ENCODE assay signal across 8 mouse cellular contexts in the genomic region with DNA sequence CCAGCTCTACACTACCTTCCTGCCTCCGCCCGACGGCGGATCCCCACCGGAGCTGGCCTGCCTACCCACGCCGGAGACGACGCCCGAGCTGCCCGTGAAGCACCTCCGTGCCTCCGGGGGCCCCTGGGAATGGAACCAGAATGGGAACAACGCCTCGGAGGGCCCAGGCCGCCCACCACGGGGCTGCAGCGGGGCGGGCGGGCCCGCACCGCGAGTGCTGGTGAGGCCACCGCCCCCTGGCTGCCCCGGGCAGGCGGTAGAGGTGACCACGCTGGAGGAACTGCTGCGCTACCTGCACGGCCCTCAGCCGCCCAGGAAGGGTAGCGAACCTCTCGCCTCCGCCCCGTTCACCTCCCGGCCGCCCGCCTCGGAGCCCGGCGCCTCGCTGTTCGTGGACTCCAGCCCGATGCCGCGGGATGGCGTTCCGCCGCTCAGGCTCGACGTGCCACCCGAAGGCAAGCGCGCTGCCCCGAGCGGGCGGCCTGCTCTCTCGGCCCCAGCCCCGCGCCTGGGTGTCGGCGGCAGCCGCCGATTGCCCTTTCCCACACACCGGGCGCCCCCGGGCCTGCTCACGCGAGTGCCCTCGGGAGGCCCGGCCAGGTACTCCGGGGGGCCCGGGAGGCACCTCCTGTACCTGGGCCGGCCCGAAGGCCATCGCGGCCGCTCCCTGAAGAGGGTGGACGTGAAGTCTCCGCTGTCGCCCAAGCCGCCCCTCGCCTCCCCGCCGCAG. TPM values are rescaled to one million over a fixed set of nuclear protein-coding genes. Genes with fewer than 3 reads are reported as not detected.
DNase-seq lines count a peak whose midpoint lies in the region; ATAC-seq and TF ChIP-seq lines count a peak whose summit lies in the region.

No protein-coding gene starts in this region.

- H3K4me1 ChIP-seq in kidney, embryonic 14.5 days (ENCODE audit: control insufficient read depth, insufficient read depth, low read length), result peaks cover 11% of the 10 kb centered on the region; the same call in 1 of the 2 replicates
- H3K4me1 ChIP-seq in kidney, adult 2 months (ENCODE audit: control insufficient read depth, insufficient read depth, low read length), result peaks cover 3% of the 10 kb centered on the region; the same call in 1 of the 2 replicates
- H3K4me1 ChIP-seq in embryonic facial prominence, embryonic 11.5 days (ENCODE audit: control insufficient read depth, insufficient read depth, low read length), result peaks cover 9% of the 10 kb centered on the region
- H3K4me1 ChIP-seq in hindbrain, embryonic 13.5 days (replicated peaks), result peaks cover 21% of the 10 kb centered on the region
- peaks cover 7% of the 10 kb centered on the region; the same call in 1 of the 2 replicates for H3K4me1 ChIP-seq in midbrain, embryonic 14.5 days (ENCODE audit: control insufficient read depth, insufficient read depth, low read length)

- no peak for DNase-seq in kidney, adult 2 months
- DNase-seq in embryonic facial prominence, embryonic 11.5 days (ENCODE audit: low spot score), result peak; percentile 4
- peak; percentile 38 for DNase-seq in midbrain, embryonic 14.5 days
- DNase-seq in natural killer cell, adult 2 months (ENCODE audit: low spot score in 2 of 2), result no peak
- no peak for DNase-seq in frontal cortex, postnatal 10 days (ENCODE audit: low spot score in 2 of 2)
- no peak for DNase-seq in urinary bladder, postnatal 36 days (ENCODE audit: low spot score in 2 of 2)

- TF ChIP-seq CTCF in kidney, adult 2 months (conservative IDR thresholded peaks at IDR 0.05; ENCODE audit: insufficient read depth, insufficient read length, low read depth, low read length), result no peak

- H3K9ac ChIP-seq in kidney, embryonic 14.5 days (ENCODE audit: low read depth, low read length), result peak overlapping the region; percentile 18; the same call in 1 of the 2 replicates
- no peak overlapping the region; the same call in 1 of the 2 replicates for H3K9ac ChIP-seq in embryonic facial prominence, embryonic 11.5 days (replicated peaks; ENCODE audit: low read length)
- peak overlapping the region; percentile 66 for H3K9ac ChIP-seq in hindbrain, embryonic 13.5 days
- H3K9ac ChIP-seq in midbrain, embryonic 14.5 days (replicated peaks; ENCODE audit: low read length), result no peak overlapping the region

- no peak overlapping the region for H3K27ac ChIP-seq in kidney, embryonic 14.5 days (ENCODE audit: low read depth, low read length)
- H3K27ac ChIP-seq in kidney, adult 2 months (ENCODE audit: insufficient read depth, low read depth, low read length), result no peak overlapping the region
- no peak overlapping the region for H3K27ac ChIP-seq in embryonic facial prominence, embryonic 11.5 days (replicated peaks; ENCODE audit: low read depth, low read length)
- no peak overlapping the region for H3K27ac ChIP-seq in hindbrain, embryonic 13.5 days
- H3K27ac ChIP-seq in midbrain, embryonic 14.5 days (replicated peaks; ENCODE audit: low read depth, low read length), result no peak overlapping the region

- H3K4me2 ChIP-seq in kidney, embryonic 14.5 days (replicated peaks; ENCODE audit: low read depth, low read length), result peak overlapping the region; percentile 60
- H3K4me2 ChIP-seq in embryonic facial prominence, embryonic 11.5 days (ENCODE audit: low read depth, low read length), result peak overlapping the region; percentile 46
- peak overlapping the region; percentile 43; the same call in 1 of the 2 replicates for H3K4me2 ChIP-seq in hindbrain, embryonic 13.5 days
- H3K4me2 ChIP-seq in midbrain, embryonic 14.5 days (ENCODE audit: low read length), result peak overlapping the region; percentile 32; the same call in 1 of the 2 replicates

- peaks cover 33% of the 10 kb centered on the region for H3K36me3 ChIP-seq in kidney, embryonic 14.5 days (ENCODE audit: control insufficient read depth, insufficient read depth, low read length)
- H3K36me3 ChIP-seq in kidney, adult 2 months (ENCODE audit: control insufficient read depth, insufficient read depth, low read length), result no peaks in the 10 kb centered on the region
- peaks cover 10% of the 10 kb centered on the region for H3K36me3 ChIP-seq in embryonic facial prominence, embryonic 11.5 days (replicated peaks; ENCODE audit: control insufficient read depth, insufficient read depth, low read depth, low read length)
- peaks cover 63% of the 10 kb centered on the region for H3K36me3 ChIP-seq in hindbrain, embryonic 13.5 days
- peaks cover 64% of the 10 kb centered on the region for H3K36me3 ChIP-seq in midbrain, embryonic 14.5 days (ENCODE audit: control insufficient read depth, insufficient read depth, low read length)

- no peak; the same call in 1 of the 2 replicates for ATAC-seq in kidney, embryonic 14.5 days (ENCODE audit: low FRiP score, low TSS enrichment)
- no peak for ATAC-seq in embryonic facial prominence, embryonic 11.5 days (replicated peaks; ENCODE audit: insufficient number of reproducible peaks, low FRiP score, low TSS enrichment, low read depth)
- no peak for ATAC-seq in hindbrain, embryonic 13.5 days (ENCODE audit: low FRiP score)
- no peak for ATAC-seq in midbrain, embryonic 14.5 days (ENCODE audit: low FRiP score, low TSS enrichment)

- 16% methylated on average over 56 of the region's 84 CpGs for WGBS in kidney, embryonic 14.5 days
- 45% methylated on average over 76 of the region's 84 CpGs for WGBS in kidney, adult 2 months
- 14% methylated on average over 55 of the region's 84 CpGs for WGBS in embryonic facial prominence, embryonic 11.5 days
- 19% methylated on average over 56 of the region's 84 CpGs for WGBS in hindbrain, embryonic 13.5 days
- 12% methylated on average over 71 of the region's 84 CpGs for WGBS in midbrain, embryonic 14.5 days

- TF ChIP-seq POLR2A in kidney, adult 2 months (IDR thresholded peaks at IDR 0.05; ENCODE audit: low read depth, low read length), result no peak

- peaks cover 29% of the 10 kb centered on the region for H3K27me3 ChIP-seq in kidney, embryonic 14.5 days (ENCODE audit: control insufficient read depth, insufficient read depth, low read length)
- no peaks in the 10 kb centered on the region; the same call in 1 of the 2 replicates for H3K27me3 ChIP-seq in kidney, adult 2 months (replicated peaks; ENCODE audit: control insufficient read depth, insufficient read depth, low read length)
- peaks cover 41% of the 10 kb centered on the region for H3K27me3 ChIP-seq in embryonic facial prominence, embryonic 11.5 days (ENCODE audit: control insufficient read depth, insufficient read depth, low read length)
- H3K27me3 ChIP-seq in hindbrain, embryonic 13.5 days, result peaks cover 56% of the 10 kb centered on the region
- H3K27me3 ChIP-seq in midbrain, embryonic 14.5 days (ENCODE audit: control insufficient read depth, insufficient read depth, low read length), result peaks cover 47% of the 10 kb centered on the region

- no peaks in the 10 kb centered on the region for H3K9me3 ChIP-seq in kidney, embryonic 14.5 days (ENCODE audit: control insufficient read depth, low read length)
- H3K9me3 ChIP-seq in embryonic facial prominence, embryonic 11.5 days (replicated peaks; ENCODE audit: control insufficient read depth, low read length), result no peaks in the 10 kb centered on the region
- no peaks in the 10 kb centered on the region for H3K9me3 ChIP-seq in hindbrain, embryonic 13.5 days
- no peaks in the 10 kb centered on the region for H3K9me3 ChIP-seq in midbrain, embryonic 14.5 days (ENCODE audit: control insufficient read depth, low read length)

- peak overlapping the region; percentile 41 for H3K4me3 ChIP-seq in kidney, embryonic 14.5 days (ENCODE audit: low read length)
- H3K4me3 ChIP-seq in kidney, adult 2 months (ENCODE audit: insufficient read depth, low read depth, low read length), result no peak overlapping the region
- peak overlapping the region; percentile 6; the same call in 1 of the 2 replicates for H3K4me3 ChIP-seq in embryonic facial prominence, embryonic 11.5 days (ENCODE audit: low read depth, low read length)
- no peak overlapping the region; the same call in 1 of the 2 replicates for H3K4me3 ChIP-seq in hindbrain, embryonic 13.5 days
- no peak overlapping the region for H3K4me3 ChIP-seq in midbrain, embryonic 14.5 days (replicated peaks; ENCODE audit: low read depth, low read length)

RNA-seq across cellular contexts. Expression of a gene that starts 12.4 kb away (rescaled TPM):
- polyA plus RNA-seq in kidney, embryonic 14.5 days (2014; fragmentation: Nextera tagmentation; extraction: Ambion mirVana), result 5.3 and 5.8 TPM in 2 replicates
- polyA plus RNA-seq in kidney, adult 2 months (2012; rRNA removed), result 8.0 and 8.5 TPM in 2 replicates
- polyA plus RNA-seq in embryonic facial prominence, embryonic 11.5 days (2014; fragmentation: Nextera tagmentation; extraction: Ambion mirVana), result 8.6 and 9.5 TPM in 2 replicates
- 31.5 and 31.8 TPM in 2 replicates for polyA plus RNA-seq in hindbrain, embryonic 13.5 days (2015; fragmentation: Nextera tagmentation; extraction: Ambion mirVana)
- 39.0 and 44.4 TPM in 2 replicates for polyA plus RNA-seq in midbrain, embryonic 14.5 days (2014; fragmentation: Nextera tagmentation; extraction: Ambion mirVana)

RNA-seq across cellular contexts. Expression of a gene that starts 30.5 kb away (rescaled TPM):
- 2.1 TPM in 2 replicates for polyA plus RNA-seq in kidney, embryonic 14.5 days (2014; fragmentation: Nextera tagmentation; extraction: Ambion mirVana)
- 4.1 and 6.8 TPM in 2 replicates for polyA plus RNA-seq in kidney, adult 2 months (2012; rRNA removed)
- 2.0 and 2.5 TPM in 2 replicates for polyA plus RNA-seq in embryonic facial prominence, embryonic 11.5 days (2014; fragmentation: Nextera tagmentation; extraction: Ambion mirVana)
- polyA plus RNA-seq in hindbrain, embryonic 13.5 days (2015; fragmentation: Nextera tagmentation; extraction: Ambion mirVana), result 2.8 and 3.1 TPM in 2 replicates
- polyA plus RNA-seq in midbrain, embryonic 14.5 days (2014; fragmentation: Nextera tagmentation; extraction: Ambion mirVana), result 0.92 and 3.4 TPM in 2 replicates

RNA-seq across cellular contexts. Expression of a gene that starts 38.8 kb away (rescaled TPM):
- 6.9 and 9.1 TPM in 2 replicates for polyA plus RNA-seq in kidney, embryonic 14.5 days (2014; fragmentation: Nextera tagmentation; extraction: Ambion mirVana)
- polyA plus RNA-seq in kidney, adult 2 months (2012; rRNA removed), result 10.2 and 11.3 TPM in 2 replicates
- polyA plus RNA-seq in embryonic facial prominence, embryonic 11.5 days (2014; fragmentation: Nextera tagmentation; extraction: Ambion mirVana), result 13.2 and 15.1 TPM in 2 replicates
- 36.8 and 38.4 TPM in 2 replicates for polyA plus RNA-seq in hindbrain, embryonic 13.5 days (2015; fragmentation: Nextera tagmentation; extraction: Ambion mirVana)
- 31.7 and 34.7 TPM in 2 replicates for polyA plus RNA-seq in midbrain, embryonic 14.5 days (2014; fragmentation: Nextera tagmentation; extraction: Ambion mirVana)

RNA-seq across cellular contexts. Expression of a gene that starts 38.9 kb away (rescaled TPM):
- polyA plus RNA-seq in kidney, embryonic 14.5 days (2014; fragmentation: Nextera tagmentation; extraction: Ambion mirVana), result 69.6 and 84.7 TPM in 2 replicates
- polyA plus RNA-seq in kidney, adult 2 months (2012; rRNA removed), result 46.7 and 50.8 TPM in 2 replicates
- polyA plus RNA-seq in embryonic facial prominence, embryonic 11.5 days (2014; fragmentation: Nextera tagmentation; extraction: Ambion mirVana), result 71.8 and 84.0 TPM in 2 replicates
- 95.9 and 97.1 TPM in 2 replicates for polyA plus RNA-seq in hindbrain, embryonic 13.5 days (2015; fragmentation: Nextera tagmentation; extraction: Ambion mirVana)
- 86.6 and 102 TPM in 2 replicates for polyA plus RNA-seq in midbrain, embryonic 14.5 days (2014; fragmentation: Nextera tagmentation; extraction: Ambion mirVana)

RNA-seq across cellular contexts. Expression of a gene that starts 45.0 kb away (rescaled TPM):
- polyA plus RNA-seq in kidney, embryonic 14.5 days (2014; fragmentation: Nextera tagmentation; extraction: Ambion mirVana), result 9.7 and 15.4 TPM in 2 replicates
- 9.8 and 10.6 TPM in 2 replicates for polyA plus RNA-seq in kidney, adult 2 months (2012; rRNA removed)
- 5.7 and 6.7 TPM in 2 replicates for polyA plus RNA-seq in embryonic facial prominence, embryonic 11.5 days (2014; fragmentation: Nextera tagmentation; extraction: Ambion mirVana)
- polyA plus RNA-seq in hindbrain, embryonic 13.5 days (2015; fragmentation: Nextera tagmentation; extraction: Ambion mirVana), result 4.5 and 4.6 TPM in 2 replicates
- 3.7 and 4.2 TPM in 2 replicates for polyA plus RNA-seq in midbrain, embryonic 14.5 days (2014; fragmentation: Nextera tagmentation; extraction: Ambion mirVana)

Comparison
In these comparisons a context has a peak if more than half of its experiments do, and no peak if none do; other contexts are left out.
1. H3K4me3 ChIP-seq: peak in kidney, embryonic 14.5 days (single experiment) and embryonic facial prominence, embryonic 11.5 days (single experiment); none in kidney, adult 2 months (single experiment), hindbrain, embryonic 13.5 days (single experiment) and midbrain, embryonic 14.5 days (single experiment).
2. H3K9ac ChIP-seq: peak in kidney, embryonic 14.5 days (single experiment) and hindbrain, embryonic 13.5 days (single experiment); none in embryonic facial prominence, embryonic 11.5 days (single experiment) and midbrain, embryonic 14.5 days (single experiment).
3. DNase-seq: peak in embryonic facial prominence, embryonic 11.5 days (single experiment) and midbrain, embryonic 14.5 days (single experiment); none in kidney, adult 2 months (single experiment), natural killer cell, adult 2 months (0 of 2), frontal cortex, postnatal 10 days (0 of 2) and urinary bladder, postnatal 36 days (0 of 2).
4. Peak in every context shown above with its lines, with median percentiles within 50 percentile points of each other: H3K4me2 ChIP-seq.